Mouse (Mus musculus): ENCODE results near the gene Gm17364.
"Not testable (repeated sequence)": the region's sequence is repeated elsewhere in the genome, so short reads cannot be mapped to it uniquely, and the experiment has no call there.

Gm17364 gene

GRCm38 (mm10) chr13:41273927-41274650 lies at the start of gene Gm17364:
TSS of gene Gm17364 (minus strand) at chr13:41273977.
- no peak for DNase-seq

GRCm38 (mm10) chr13:41321433-41321832 lies 47.7 kb upstream of the Gm17364 start:
- no peak for DNase-seq

- no peak for DNase-seq
Measured at GRCm38 (mm10) chr13:41320749-41321148, 47.0 kb upstream of the Gm17364 start.

- peak; percentile 53 to 84 for DNase-seq
Measured at GRCm38 (mm10) chr13:41302716-41303115, 28.9 kb upstream of the Gm17364 start.

GRCm38 (mm10) chr13:41300037-41300436 lies 26.3 kb upstream of the Gm17364 start:
- DNase-seq, result no peak

GRCm38 (mm10) chr13:41298996-41299395 lies 25.2 kb upstream of the Gm17364 start:
- DNase-seq, result no peak

- DNase-seq, result no peak
Measured at GRCm38 (mm10) chr13:41298533-41298932, 24.8 kb upstream of the Gm17364 start.

- DNase-seq, result no peak
Measured at GRCm38 (mm10) chr13:41296396-41296795, 22.6 kb upstream of the Gm17364 start.

GRCm38 (mm10) chr13:41295886-41296285 lies 22.1 kb upstream of the Gm17364 start:
- DNase-seq, result no peak

GRCm38 (mm10) chr13:41293595-41293994 lies 19.8 kb upstream of the Gm17364 start:
- no peak for DNase-seq

GRCm38 (mm10) chr13:41291466-41291974 lies 17.7 kb upstream of the Gm17364 start:
- no peak for DNase-seq

- DNase-seq, result no peak
Measured at GRCm38 (mm10) chr13:41286285-41286684, 12.5 kb upstream of the Gm17364 start.

- DNase-seq, result no peak
Measured at GRCm38 (mm10) chr13:41285448-41285847, 11.7 kb upstream of the Gm17364 start.

GRCm38 (mm10) chr13:41283256-41283655 lies 9.5 kb upstream of the Gm17364 start:
- DNase-seq, result peak in 1 of 2 experiments; percentile 67

GRCm38 (mm10) chr13:41280696-41281095 lies 6.9 kb upstream of the Gm17364 start:
- DNase-seq, result no peak

- no peak for DNase-seq
Measured at GRCm38 (mm10) chr13:41267827-41268408, 5.9 kb downstream of the Gm17364 start.

- DNase-seq, result no peak
Measured at GRCm38 (mm10) chr13:41263304-41264006, 10.3 kb downstream of the Gm17364 start.

- DNase-seq, result not testable (repeated sequence)
Measured at GRCm38 (mm10) chr13:41261617-41262016, 12.2 kb downstream of the Gm17364 start.

GRCm38 (mm10) chr13:41257851-41258250 lies 15.9 kb downstream of the Gm17364 start:
- DNase-seq, result no peak

- DNase-seq, result no peak
Measured at GRCm38 (mm10) chr13:41256962-41257361, 16.8 kb downstream of the Gm17364 start.

GRCm38 (mm10) chr13:41256126-41256525 lies 17.7 kb downstream of the Gm17364 start:
- DNase-seq, result no peak

- no peak for DNase-seq
Measured at GRCm38 (mm10) chr13:41252736-41253135, 21.0 kb downstream of the Gm17364 start.

- no peak for DNase-seq
Measured at GRCm38 (mm10) chr13:41252141-41252540, 21.6 kb downstream of the Gm17364 start.

- DNase-seq, result no peak
Measured at GRCm38 (mm10) chr13:41251667-41252066, 22.1 kb downstream of the Gm17364 start.

Data from spleen, adult 18-20 months (tissue).